Mouse (Mus musculus): ENCODE measurements at regions not wholly inside any gene's neighbourhood (a gene's known extent, or its start where the extent isn't known, plus 50 kb on each side); places are given as distances from the start of the nearest gene placed in this dataset.

- Histone ChIP-seq H3K4me2 (ENCODE audit: low read depth, low read length) (no peak overlapping the region), H3K9me3 (ENCODE audit: control insufficient read depth, low read length) (no peaks in the 10 kb centered on the region)
- WGBS: 0% methylated on average over 1 of the region's 1 CpGs
These were observed 52.4 kb upstream of the Ankef1 start for GRCm38 (mm10) chr2:136449265-136449664.

More at GRCm38 (mm10) chr2:136449265-136449664, 52.4 kb upstream of the Ankef1 start:
- ATAC-seq (ENCODE audit: low read depth): peak; percentile 72; the same call in 1 of the 2 replicates
- H3K4me3 ChIP-seq (ENCODE audit: low read depth, low read length): no peak overlapping the region
- no peak overlapping the region for H3K9ac ChIP-seq (replicated peaks; ENCODE audit: low read depth, low read length)
- H3K27me3 ChIP-seq (ENCODE audit: control insufficient read depth, insufficient read depth, low read length): no peaks in the 10 kb centered on the region
- no peak overlapping the region for H3K27ac ChIP-seq (ENCODE audit: low read depth, low read length)
- no peaks in the 10 kb centered on the region for H3K36me3 ChIP-seq (ENCODE audit: control insufficient read depth, insufficient read depth, low read length)
- H3K4me1 ChIP-seq (ENCODE audit: control insufficient read depth, insufficient read depth, low read length): no peaks in the 10 kb centered on the region
